Mouse (Mus musculus) ES-Bruce4 (cell line): ENCODE data around the gene Tomm20l. TPM values are rescaled to one million over a fixed set of nuclear protein-coding genes. Genes with fewer than 3 reads are reported as not detected.

Experiments
- H3K27ac ChIP-seq: 2 replicates; pipeline ENCODE4 v1.5.1; 2012; ENCODE audit warnings: low read length, inconsistent platforms; ENCODE audit not compliant: insufficient read depth
- H3K27me3 ChIP-seq: 2 replicates; pipeline ENCODE4 v1.6.1; 2012; ENCODE audit warnings: mild to moderate bottlenecking, low read length, inconsistent platforms; ENCODE audit not compliant: control insufficient read depth, poor library complexity, insufficient read depth, severe bottlenecking
- H3K36me3 ChIP-seq: 2 replicates; pipeline ENCODE4 v1.6.1; 2012; ENCODE audit warnings: inconsistent platforms, mild to moderate bottlenecking, low read length, moderate library complexity; ENCODE audit not compliant: control insufficient read depth, poor library complexity, insufficient read depth, severe bottlenecking
- H3K4me1 ChIP-seq: one replicate; pipeline ENCODE4 v1.8.1; 2011; ENCODE audit warnings: low read length; ENCODE audit not compliant: control insufficient read depth, insufficient read depth
- H3K4me3 ChIP-seq: 2 replicates; pipeline ENCODE4 v1.5.1; 2011; ENCODE audit warnings: low read depth, mild to moderate bottlenecking, low read length
- H3K9ac ChIP-seq: 2 replicates; pipeline ENCODE4 v1.6.1; 2012; ENCODE audit warnings: low read depth, mild to moderate bottlenecking, inconsistent platforms; ENCODE audit not compliant: poor library complexity, severe bottlenecking
- H3K9me3 ChIP-seq: replicated peaks from 2 replicates; pipeline ENCODE4 v1.6.1; 2012; ENCODE audit warnings: mild to moderate bottlenecking, low read length, inconsistent platforms; ENCODE audit not compliant: control insufficient read depth, poor library complexity, insufficient read depth, severe bottlenecking
- CTCF ChIP-seq: IDR thresholded peaks from one replicate; pipeline ENCODE4 v1.8.1; 2011; ENCODE audit warnings: low read depth, low read length
- EP300 ChIP-seq: IDR thresholded peaks from 2 replicates; pipeline ENCODE4 v1.6.1; 2011; ENCODE audit warnings: low read depth, low read length; ENCODE audit not compliant: insufficient read depth
- POLR2A ChIP-seq: IDR thresholded peaks from one replicate; pipeline ENCODE4 v1.8.1; 2011; ENCODE audit warnings: low read length; ENCODE audit not compliant: insufficient read depth
- polyA plus RNA-seq: library from polyadenylated mRNA; stranded (reverse); fragments of >200 nt; gene quantifications from 2 replicates; pipeline ENCODE4 v1.2.4, GENCODE M21; 2011; ENCODE audit warnings: low read depth; ENCODE audit not compliant: missing spikeins, insufficient read depth, insufficient read length

The Tomm20l gene
- polyA plus RNA-seq, 1 experiment = 2.5 TPM

GRCm38 (mm10) chr12:71107216-71107771 is 3.9 kb upstream of the Tomm20l start:
- Histone ChIP-seq H3K4me1 (no peaks in the 10 kb centered on the region), H3K27ac (no peak overlapping the region), H3K27me3 (no peaks in the 10 kb centered on the region), H3K4me3 (no peak overlapping the region), H3K36me3 (no peaks in the 10 kb centered on the region), H3K9me3 (no peaks in the 10 kb centered on the region), H3K9ac (no peak overlapping the region)
- TF ChIP-seq CTCF (no peak), POLR2A (no peak), EP300 (no peak)

DNA sequence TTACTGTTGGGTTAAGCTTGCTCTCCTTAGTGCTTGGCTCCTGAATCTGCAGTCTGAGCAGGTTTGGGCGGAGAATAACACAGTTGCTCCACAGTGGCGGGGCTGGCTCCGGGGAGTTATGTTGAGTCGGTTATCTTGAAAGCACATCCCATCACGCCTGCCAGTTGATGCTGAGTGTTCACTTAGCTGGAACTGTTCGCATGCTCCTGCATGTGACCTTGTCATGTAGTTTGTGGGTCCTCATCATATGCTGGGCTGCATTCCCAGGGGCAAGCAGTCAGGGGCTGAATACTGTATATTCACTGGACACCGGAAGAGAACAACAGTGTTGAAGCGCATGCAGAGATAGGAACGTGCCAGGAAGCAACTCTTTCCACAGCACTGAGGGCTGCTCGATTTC is 1.8 kb downstream of the Tomm20l start:
- Histone ChIP-seq H3K27ac (no peak overlapping the region), H3K27me3 (no peaks in the 10 kb centered on the region), H3K9ac (no peak overlapping the region), H3K36me3 (no peaks in the 10 kb centered on the region), H3K4me3 (no peak overlapping the region), H3K4me1 (no peaks in the 10 kb centered on the region), H3K9me3 (no peaks in the 10 kb centered on the region)
- no peak for TF ChIP-seq EP300
- no peak for TF ChIP-seq POLR2A
- TF ChIP-seq CTCF = no peak

DNA sequence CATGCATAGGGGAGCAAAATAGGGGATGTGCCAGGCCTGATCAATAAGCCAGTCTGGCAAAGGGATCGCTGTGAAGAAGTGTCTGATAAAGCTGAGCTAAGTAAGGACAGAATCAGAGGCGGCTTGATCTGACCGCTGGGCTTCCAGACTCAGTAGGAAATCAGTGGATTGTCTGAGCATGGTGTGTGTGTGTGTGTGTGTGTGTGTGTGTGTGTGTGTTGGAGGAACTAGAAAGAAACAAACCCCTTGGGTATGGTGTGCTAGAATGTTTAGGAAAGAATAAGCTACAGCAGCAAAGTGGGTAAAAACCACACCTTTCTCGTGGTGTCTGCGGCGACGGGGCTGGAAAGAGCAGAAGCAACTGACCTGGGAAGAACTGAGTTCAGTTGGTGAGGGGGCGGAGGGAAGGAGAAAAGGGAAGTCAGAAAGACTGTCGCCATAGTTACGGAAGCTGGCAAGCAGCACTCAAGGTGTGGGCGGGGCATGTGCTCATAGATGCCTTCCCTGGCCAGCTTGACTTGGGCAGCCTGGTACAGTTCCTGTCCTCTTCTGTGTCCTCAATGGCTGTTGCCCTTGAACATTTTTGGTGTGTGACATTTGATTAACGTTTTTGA is 2.6 kb downstream of the Tomm20l start:
- no peaks in the 10 kb centered on the region for H3K27me3 ChIP-seq
- H3K4me1 ChIP-seq = no peaks in the 10 kb centered on the region
- H3K9me3 ChIP-seq = no peaks in the 10 kb centered on the region
- no peak for TF ChIP-seq CTCF
- no peak for TF ChIP-seq EP300
- no peak for TF ChIP-seq POLR2A
- H3K4me3 ChIP-seq = no peak overlapping the region
- H3K36me3 ChIP-seq = no peaks in the 10 kb centered on the region
- no peak overlapping the region for H3K9ac ChIP-seq
- no peak overlapping the region for H3K27ac ChIP-seq

- H3K27ac ChIP-seq = no peak overlapping the region
- no peaks in the 10 kb centered on the region for H3K27me3 ChIP-seq
- no peaks in the 10 kb centered on the region for H3K4me1 ChIP-seq
- TF ChIP-seq POLR2A = no peak
- TF ChIP-seq CTCF = no peak
- no peak for TF ChIP-seq EP300
- no peaks in the 10 kb centered on the region for H3K36me3 ChIP-seq
- no peak overlapping the region for H3K4me3 ChIP-seq
- no peak overlapping the region for H3K9ac ChIP-seq
- H3K9me3 ChIP-seq = no peaks in the 10 kb centered on the region
These were observed 5.2 kb downstream of the Tomm20l start for GRCm38 (mm10) chr12:71116411-71116810.

DNA sequence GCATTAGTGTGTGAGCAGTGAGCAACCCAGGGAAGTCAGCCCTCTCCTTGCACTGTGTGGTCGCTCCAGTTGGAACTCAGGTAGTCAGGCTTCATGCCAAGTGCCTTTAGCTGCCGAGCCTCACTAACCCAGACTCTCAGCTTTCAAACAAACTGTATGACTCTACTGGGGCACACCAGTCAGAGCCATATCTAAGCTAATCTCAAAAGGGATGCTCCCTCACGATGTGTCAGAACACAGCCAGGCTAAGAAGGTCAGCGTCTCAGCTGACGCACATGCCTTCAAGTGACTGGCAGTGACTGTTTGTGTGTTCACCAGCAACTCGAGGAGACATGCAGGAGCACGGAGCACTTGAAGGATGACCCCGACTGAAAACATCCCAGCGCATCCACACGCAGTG is 11.5 kb downstream of the Tomm20l start:
- Histone ChIP-seq H3K9me3 (no peaks in the 10 kb centered on the region), H3K27me3 (no peaks in the 10 kb centered on the region), H3K4me1 (no peaks in the 10 kb centered on the region), H3K4me3 (no peak overlapping the region), H3K27ac (no peak overlapping the region), H3K9ac (no peak overlapping the region), H3K36me3 (peaks cover 16% of the 10 kb centered on the region)
- TF ChIP-seq EP300 (no peak), CTCF (no peak), POLR2A (no peak)

- no peaks in the 10 kb centered on the region for H3K4me1 ChIP-seq
- H3K9me3 ChIP-seq = no peaks in the 10 kb centered on the region
- no peaks in the 10 kb centered on the region for H3K27me3 ChIP-seq
- no peak overlapping the region for H3K27ac ChIP-seq
- H3K4me3 ChIP-seq = no peak overlapping the region
- peaks cover 16% of the 10 kb centered on the region for H3K36me3 ChIP-seq
- no peak overlapping the region for H3K9ac ChIP-seq
- TF ChIP-seq EP300 = no peak
- no peak for TF ChIP-seq POLR2A
- no peak for TF ChIP-seq CTCF
These were observed 12.1 kb downstream of the Tomm20l start for GRCm38 (mm10) chr12:71123286-71123685.
